Mouse (Mus musculus) midbrain, embryonic 14.5 days (tissue): ENCODE data around the gene Scpep1. TPM values are rescaled to one million over a fixed set of nuclear protein-coding genes. Genes with fewer than 3 reads are reported as not detected.

Experiments used
- ATAC-seq: fragments of 200-750 bp; cut with Nextera tagmentation; 2 replicates; pipeline ENCODE4 v1.8.0; 2017; ENCODE audit warnings: moderate number of reproducible peaks, moderate library complexity; ENCODE audit not compliant: low FRiP score, low TSS enrichment
- DNase-seq: peaks from one replicate; pipeline ENCODE4 v3.0.0-alpha.2; 2015
- H3K27ac ChIP-seq: fragments of 300-500 bp; sonication (generic); replicated peaks from 2 replicates; pipeline ENCODE4 v1.5.1; 2014; ENCODE audit warnings: mild to moderate bottlenecking, low read depth, low read length, moderate library complexity
- H3K27me3 ChIP-seq: fragments of 300-500 bp; sonication (generic); 2 replicates; pipeline ENCODE4 v1.6.1; 2014; ENCODE audit warnings: low read length, control low read depth, mixed read lengths; ENCODE audit not compliant: control insufficient read depth, insufficient read depth
- H3K36me3 ChIP-seq: fragments of 300-500 bp; sonication (generic); 2 replicates; pipeline ENCODE4 v1.6.1; 2014; ENCODE audit warnings: low read length, control low read depth; ENCODE audit not compliant: control insufficient read depth, insufficient read depth
- H3K4me1 ChIP-seq: fragments of 300-500 bp; sonication (generic); 2 replicates; pipeline ENCODE4 v1.6.1; 2014; ENCODE audit warnings: mild to moderate bottlenecking, antibody characterized with exemption, low read length, control low read depth; ENCODE audit not compliant: control insufficient read depth, insufficient read depth
- H3K4me2 ChIP-seq: fragments of 300-500 bp; sonication (generic); 2 replicates; pipeline ENCODE4 v1.6.1; 2014; ENCODE audit warnings: mild to moderate bottlenecking, low read length, moderate library complexity
- H3K4me3 ChIP-seq: fragments of 300-500 bp; sonication (generic); replicated peaks from 2 replicates; pipeline ENCODE4 v1.5.1; 2014; ENCODE audit warnings: low read depth, low read length
- H3K9ac ChIP-seq: fragments of 300-500 bp; sonication (generic); replicated peaks from 2 replicates; pipeline ENCODE4 v1.6.1; 2014; ENCODE audit warnings: mild to moderate bottlenecking, low read length, moderate library complexity
- H3K9me3 ChIP-seq: fragments of 300-500 bp; sonication (generic); 2 replicates; pipeline ENCODE4 v1.6.1; 2016; ENCODE audit warnings: low read length, control low read depth, mixed read lengths; ENCODE audit not compliant: control insufficient read depth
- WGBS: fragments of 180-500 bp; shearing (Covaris S2); extraction: QIAGEN DNeasy Blood & Tissue Kit; methylation state at CpG from one replicate; pipeline ENCODE4 v1.1.7; 2014; 5-methylcytosine and 5-hydroxymethylcytosine counted together
- polyA plus RNA-seq: library from polyadenylated mRNA; unstranded; fragments of >200 nt; fragmentation: Nextera tagmentation; extraction: Ambion mirVana; gene quantifications from 2 replicates; pipeline ENCODE4 v1.2.1, GENCODE M21; 2014

The Scpep1 gene
- polyA plus RNA-seq, 1 experiment from 2014 or later = 26.8 TPM

DNA sequence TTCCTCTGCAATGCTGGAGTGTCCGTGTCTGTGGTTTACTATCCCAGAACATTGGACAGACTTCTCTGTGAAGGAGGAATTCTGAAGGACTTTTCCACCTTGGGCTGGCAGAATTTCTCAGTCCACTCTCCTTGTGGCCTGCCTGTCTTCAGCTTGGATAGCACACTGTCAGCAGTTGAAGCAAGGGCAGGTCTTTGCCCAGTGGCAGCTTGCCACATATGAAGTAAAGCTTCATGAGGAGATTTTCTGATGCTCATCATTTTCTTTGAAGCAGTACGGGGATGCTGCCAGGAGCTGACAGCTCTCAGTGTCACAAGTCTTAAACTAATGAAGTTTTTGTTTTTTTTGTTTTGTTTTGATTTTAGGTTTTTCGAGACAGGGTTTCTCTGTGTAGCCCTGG, 3.6 kb upstream of the Scpep1 start:
- Histone ChIP-seq H3K36me3 (no peaks in the 10 kb centered on the region), H3K27ac (no peak overlapping the region), H3K9me3 (no peaks in the 10 kb centered on the region), H3K4me2 (no peak overlapping the region), H3K9ac (no peak overlapping the region), H3K4me3 (no peak overlapping the region), H3K4me1 (0 out of 2 replicates have a peak, but pooled peaks cover 4% of the 10 kb centered on the region), H3K27me3 (no peaks in the 10 kb centered on the region)
- ATAC-seq = no peak
- DNase-seq = no peak
- WGBS = 87% methylated on average over 3 of the region's 3 CpGs

DNA sequence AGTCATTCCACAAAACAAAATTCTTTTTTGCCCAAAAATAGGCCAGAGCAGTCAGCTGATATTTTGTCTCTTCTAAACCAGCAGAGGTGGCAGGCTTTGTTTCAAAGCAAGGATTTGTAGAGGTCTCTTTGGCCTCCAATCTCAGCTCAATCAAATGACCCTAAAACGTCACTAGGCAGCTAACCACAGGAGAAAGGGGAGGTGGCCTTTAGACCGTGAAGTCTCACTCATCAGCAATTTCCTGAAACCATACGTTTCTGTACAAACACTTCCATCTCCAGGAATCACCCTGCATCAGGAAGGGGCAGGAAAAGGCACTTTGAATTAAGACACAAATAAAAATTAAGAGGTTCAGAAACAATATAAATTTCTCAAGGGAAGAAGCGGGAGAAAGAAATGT, 462 bp downstream of the Scpep1 start:
- DNase-seq (peak; percentile 62), ATAC-seq (no peak)
- WGBS = under 1% methylated on average over 4 of the region's 4 CpGs
- H3K9ac ChIP-seq = peak overlapping the region; percentile 51
- 0 out of 2 replicates have a peak, but pooled peaks cover 4% of the 10 kb centered on the region for H3K4me1 ChIP-seq
- H3K36me3 ChIP-seq = no peaks in the 10 kb centered on the region
- no peaks in the 10 kb centered on the region for H3K27me3 ChIP-seq
- H3K4me2 ChIP-seq = peak overlapping the region; percentile 62
- no peaks in the 10 kb centered on the region for H3K9me3 ChIP-seq
- H3K27ac ChIP-seq = peak overlapping the region; percentile 46; the same call in 1 of the 2 replicates
- H3K4me3 ChIP-seq = peak overlapping the region; percentile 43

DNA sequence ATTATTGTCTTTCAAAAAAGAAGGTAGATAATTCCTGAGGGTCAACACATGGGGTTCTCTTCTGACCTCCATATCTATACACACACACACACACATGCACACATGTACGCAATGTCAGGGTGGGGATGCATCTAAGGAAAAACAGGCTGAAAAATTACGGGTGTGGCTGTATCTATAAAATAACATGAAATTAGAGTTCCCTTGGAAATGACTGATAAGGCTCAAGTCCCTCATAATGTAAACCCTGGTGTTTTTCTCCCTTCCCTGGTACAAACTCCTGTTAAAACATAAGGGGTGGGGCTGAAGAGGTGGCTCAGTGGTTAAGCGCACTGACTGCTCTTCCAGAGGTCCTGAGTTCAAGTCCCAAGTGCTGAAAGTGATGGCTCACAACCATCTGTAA, 1.7 kb downstream of the Scpep1 start:
- Histone ChIP-seq H3K36me3 (no peaks in the 10 kb centered on the region), H3K9me3 (no peaks in the 10 kb centered on the region), H3K27ac (no peak overlapping the region), H3K4me3 (no peak overlapping the region), H3K9ac (no peak overlapping the region), H3K4me1 (0 out of 2 replicates have a peak, but pooled peaks cover 4% of the 10 kb centered on the region), H3K4me2 (no peak overlapping the region), H3K27me3 (no peaks in the 10 kb centered on the region)
- 95% methylated on average over 3 of the region's 3 CpGs for WGBS
- DNase-seq (no peak), ATAC-seq (no peak)

DNA sequence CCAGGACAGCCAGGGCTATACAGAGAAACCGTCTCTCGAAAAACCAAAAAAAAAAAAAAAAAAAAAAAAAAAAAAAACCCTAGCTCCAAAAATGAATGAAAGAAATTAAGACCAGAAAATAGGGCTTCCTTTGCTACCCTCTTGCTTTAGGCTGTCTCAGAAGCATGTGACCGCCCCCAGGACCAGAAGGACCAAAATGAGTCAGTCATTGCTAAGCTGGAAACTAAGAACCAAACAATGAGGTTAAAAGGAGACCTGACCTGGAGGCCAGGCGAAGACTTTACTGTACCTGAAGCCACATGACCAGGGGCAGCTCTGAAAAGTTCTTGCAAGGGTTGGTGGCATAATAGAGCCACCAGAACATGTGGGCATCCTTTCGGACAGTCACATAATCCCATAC, 3.1 kb downstream of the Scpep1 start:
- DNase-seq (no peak), ATAC-seq (no peak)
- no peak overlapping the region for H3K27ac ChIP-seq
- 96% methylated on average over 5 of the region's 5 CpGs for WGBS
- 0 out of 2 replicates have a peak, but pooled peaks cover 4% of the 10 kb centered on the region for H3K4me1 ChIP-seq
- H3K9me3 ChIP-seq = no peaks in the 10 kb centered on the region
- no peak overlapping the region for H3K4me3 ChIP-seq
- H3K36me3 ChIP-seq = no peaks in the 10 kb centered on the region
- no peak overlapping the region for H3K9ac ChIP-seq
- H3K27me3 ChIP-seq = no peaks in the 10 kb centered on the region
- no peak overlapping the region for H3K4me2 ChIP-seq

DNA sequence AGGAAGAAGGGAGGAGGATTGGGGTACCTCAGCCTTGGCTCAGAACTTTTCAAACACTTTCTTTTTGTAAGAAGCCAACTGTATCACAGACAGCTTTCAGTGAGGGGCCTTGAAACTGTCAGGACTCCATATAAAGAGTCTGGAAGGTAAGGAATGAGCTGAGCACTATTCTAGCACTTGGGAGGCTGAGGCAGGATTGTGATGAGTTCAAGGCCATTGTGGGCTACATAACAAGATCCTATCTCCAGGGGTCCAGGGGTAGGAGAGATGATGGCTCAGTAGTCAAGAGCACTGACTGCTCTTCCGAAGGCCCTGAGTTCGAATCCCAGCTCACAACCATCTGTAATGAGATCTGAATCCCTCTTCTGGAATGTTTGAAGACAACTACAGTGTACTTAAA, 3.7 kb downstream of the Scpep1 start:
- ATAC-seq = no peak
- H3K4me1 ChIP-seq = 0 out of 2 replicates have a peak, but pooled peaks cover 4% of the 10 kb centered on the region
- no peak overlapping the region for H3K27ac ChIP-seq
- H3K9ac ChIP-seq = no peak overlapping the region
- no peak overlapping the region for H3K4me3 ChIP-seq
- no peaks in the 10 kb centered on the region for H3K9me3 ChIP-seq
- WGBS = 90% methylated on average over 2 of the region's 2 CpGs
- H3K36me3 ChIP-seq = peaks cover 3% of the 10 kb centered on the region; the same call in 1 of the 2 replicates
- no peak for DNase-seq
- no peaks in the 10 kb centered on the region for H3K27me3 ChIP-seq
- no peak overlapping the region for H3K4me2 ChIP-seq

DNA sequence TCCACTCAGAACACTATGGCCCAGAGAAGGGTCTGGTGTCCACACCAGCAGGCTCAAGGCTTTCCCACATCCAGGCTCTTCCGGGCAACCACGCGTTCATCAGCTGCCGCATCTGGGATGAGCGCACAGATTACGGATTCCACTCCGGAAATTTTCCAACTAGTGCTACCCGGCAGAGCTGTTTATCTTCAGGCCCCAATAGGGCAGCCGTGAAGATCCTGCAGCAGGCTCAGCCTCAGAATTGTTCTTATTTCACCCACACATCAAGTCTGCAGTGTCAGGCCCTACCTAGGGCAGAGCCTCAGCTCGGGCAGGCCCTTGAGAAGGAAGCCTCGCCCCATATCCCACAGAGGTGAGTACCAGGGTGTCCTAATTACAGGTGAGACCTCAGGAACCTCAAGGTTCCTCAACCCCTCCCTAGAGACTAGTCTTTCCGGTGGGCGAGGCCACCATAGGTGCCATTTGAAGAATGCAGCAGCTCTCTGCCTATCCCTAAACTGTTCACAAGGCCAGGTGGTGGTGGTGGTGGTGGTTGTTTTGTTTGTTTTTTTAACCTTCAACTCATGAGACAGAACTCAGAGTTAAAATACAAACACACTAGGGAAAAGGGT, 4.5 kb downstream of the Scpep1 start:
- DNase-seq (no peak), ATAC-seq (no peak)
- no peak overlapping the region for H3K4me2 ChIP-seq
- 93% methylated on average over 13 of the region's 13 CpGs for WGBS
- no peak overlapping the region for H3K27ac ChIP-seq
- no peaks in the 10 kb centered on the region for H3K27me3 ChIP-seq
- no peaks in the 10 kb centered on the region for H3K9me3 ChIP-seq
- H3K4me1 ChIP-seq = 0 out of 2 replicates have a peak, but pooled peaks cover 4% of the 10 kb centered on the region
- H3K9ac ChIP-seq = no peak overlapping the region
- no peak overlapping the region for H3K4me3 ChIP-seq
- H3K36me3 ChIP-seq = peaks cover 4% of the 10 kb centered on the region; the same call in 1 of the 2 replicates

DNA sequence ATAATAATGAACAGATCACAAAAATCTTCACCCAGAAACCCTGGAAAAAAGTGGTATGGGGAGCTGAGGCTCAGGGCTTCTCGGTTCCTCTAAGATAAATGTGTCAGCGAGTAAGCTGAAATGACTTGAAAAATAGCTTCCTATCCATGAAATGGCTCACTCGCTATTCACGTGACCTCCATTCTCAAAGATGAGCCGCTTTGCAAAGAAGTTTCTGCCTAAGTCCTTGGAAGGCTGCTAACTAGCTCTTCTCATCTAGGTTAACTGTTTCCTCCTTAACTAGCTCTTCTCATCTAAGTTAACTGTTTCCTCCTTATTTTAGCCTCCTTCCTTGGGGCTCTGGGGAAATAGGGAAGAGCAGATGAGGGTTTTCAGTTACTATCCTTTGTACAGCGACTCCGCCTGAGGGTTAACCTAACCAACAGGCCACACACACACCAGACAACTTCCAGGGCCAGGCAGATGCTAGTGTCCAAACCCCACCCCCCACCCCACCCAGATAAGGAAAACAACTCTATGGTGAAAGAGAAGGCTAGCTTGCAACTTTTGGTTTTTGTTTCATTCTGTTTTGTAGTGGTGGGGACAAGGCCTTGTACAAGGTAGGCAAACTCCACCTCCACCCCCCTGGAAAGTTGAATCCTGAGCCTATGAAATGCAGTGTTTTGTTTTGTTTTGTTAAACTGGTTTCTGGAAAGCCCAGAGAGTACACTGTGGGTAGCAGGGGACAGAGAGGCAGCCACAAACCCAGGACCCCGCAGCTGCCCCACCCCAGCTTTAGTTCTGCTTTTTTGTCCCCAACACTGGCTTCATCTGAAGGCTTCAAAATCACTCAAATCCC, 5.2 kb downstream of the Scpep1 start:
- no peak for ATAC-seq
- Histone ChIP-seq H3K27me3 (no peaks in the 10 kb centered on the region), H3K9me3 (no peaks in the 10 kb centered on the region), H3K4me1 (0 out of 2 replicates have a peak, but pooled peaks cover 4% of the 10 kb centered on the region), H3K4me2 (no peak overlapping the region), H3K9ac (no peak overlapping the region; the same call in 1 of the 2 replicates), H3K36me3 (peaks cover 8% of the 10 kb centered on the region; the same call in 1 of the 2 replicates), H3K4me3 (no peak overlapping the region), H3K27ac (no peak overlapping the region)
- WGBS = 95% methylated on average over 8 of the region's 8 CpGs
- no peak for DNase-seq

- Histone ChIP-seq H3K4me2 (no peak overlapping the region), H3K27ac (no peak overlapping the region), H3K9me3 (no peaks in the 10 kb centered on the region), H3K27me3 (no peaks in the 10 kb centered on the region), H3K4me1 (no peaks in the 10 kb centered on the region), H3K9ac (no peak overlapping the region), H3K36me3 (peaks cover 14% of the 10 kb centered on the region; the same call in 1 of the 2 replicates), H3K4me3 (no peak overlapping the region)
- DNase-seq (no peak), ATAC-seq (no peak)
- WGBS = 81% methylated on average over 8 of the region's 8 CpGs
Observed at GRCm38 (mm10) chr11:88948896-88949295, 6.4 kb downstream of the Scpep1 start.
